Mouse (Mus musculus) midbrain, embryonic 16.5 days (tissue): Measurements from ENCODE around the gene Rd3l. TPM values are rescaled to one million over a fixed set of nuclear protein-coding genes. Genes with fewer than 3 reads are reported as not detected.
"Not testable (repeated sequence)": the region's sequence is repeated elsewhere in the genome, so short reads cannot be mapped to it uniquely, and the experiment has no call there.

Experiments used
- ATAC-seq: fragments of 200-750 bp; cut with Nextera tagmentation; 2 replicates; pipeline ENCODE4 v1.8.0; 2017; ENCODE audit warnings: moderate TSS enrichment
- H3K27ac ChIP-seq: fragments of 300-500 bp; sonication (generic); 2 replicates; pipeline ENCODE4 v1.5.1; 2014; ENCODE audit warnings: mild to moderate bottlenecking, low read length, mixed read lengths
- H3K27me3 ChIP-seq: fragments of 300-500 bp; sonication (generic); 2 replicates; pipeline ENCODE4 v1.6.1; 2014; ENCODE audit warnings: low read depth, low read length, mixed read lengths; ENCODE audit not compliant: control insufficient read depth, insufficient read depth
- H3K36me3 ChIP-seq: fragments of 300-500 bp; sonication (generic); 2 replicates; pipeline ENCODE4 v1.6.1; 2014; ENCODE audit warnings: mild to moderate bottlenecking, low read length, moderate library complexity, mixed read lengths; ENCODE audit not compliant: control insufficient read depth, insufficient read depth
- H3K4me1 ChIP-seq: fragments of 300-500 bp; sonication (generic); 2 replicates; pipeline ENCODE4 v1.6.1; 2014; ENCODE audit warnings: mild to moderate bottlenecking, low read length, mixed read lengths; ENCODE audit not compliant: control insufficient read depth, insufficient read depth
- H3K4me2 ChIP-seq: fragments of 300-500 bp; sonication (generic); 2 replicates; pipeline ENCODE4 v1.6.1; 2014; ENCODE audit warnings: mild to moderate bottlenecking, low read length, mixed read lengths
- H3K4me3 ChIP-seq: fragments of 300-500 bp; sonication (generic); 2 replicates; pipeline ENCODE4 v1.5.1; 2014; ENCODE audit warnings: low read depth, mild to moderate bottlenecking, low read length, moderate library complexity, mixed read lengths
- H3K9ac ChIP-seq: fragments of 300-500 bp; sonication (generic); 2 replicates; pipeline ENCODE4 v1.6.1; 2014; ENCODE audit warnings: low read depth, low read length, mixed read lengths
- H3K9me3 ChIP-seq: fragments of 300-500 bp; sonication (generic); replicated peaks from 2 replicates; pipeline ENCODE4 v1.6.1; 2014; ENCODE audit warnings: mild to moderate bottlenecking, low read length, mixed read lengths; ENCODE audit not compliant: control insufficient read depth, poor library complexity, severe bottlenecking
- WGBS: fragments of 180-500 bp; shearing (Covaris S2); extraction: QIAGEN DNeasy Blood & Tissue Kit; methylation state at CpG from one replicate; pipeline ENCODE4 v1.1.7; 2014; 5-methylcytosine and 5-hydroxymethylcytosine counted together
- polyA plus RNA-seq: library from polyadenylated mRNA; unstranded; fragments of >200 nt; fragmentation: Nextera tagmentation; extraction: Ambion mirVana; gene quantifications from 2 replicates; pipeline ENCODE4 v1.2.1, GENCODE M21; 2015

Rd3l gene
- polyA plus RNA-seq, 1 experiment from 2014 or later: not detected

GRCm38 (mm10) chr12:111951701-111952100 is 29.4 kb downstream of the Rd3l start:
- no peak overlapping the region for H3K27ac ChIP-seq
- 62% methylated on average over 5 of the region's 5 CpGs for WGBS
- no peak for ATAC-seq
- no peaks in the 10 kb centered on the region for H3K36me3 ChIP-seq
- H3K4me1 ChIP-seq: no peaks in the 10 kb centered on the region
- no peaks in the 10 kb centered on the region for H3K27me3 ChIP-seq
- H3K9ac ChIP-seq: no peak overlapping the region
- H3K4me2 ChIP-seq: no peak overlapping the region
- H3K9me3 ChIP-seq: no peaks in the 10 kb centered on the region
- no peak overlapping the region for H3K4me3 ChIP-seq

GRCm38 (mm10) chr12:111950486-111950885 is 30.6 kb downstream of the Rd3l start:
- no peak for ATAC-seq
- Histone ChIP-seq H3K9me3 (no peaks in the 10 kb centered on the region), H3K27ac (no peak overlapping the region), H3K4me1 (no peaks in the 10 kb centered on the region), H3K36me3 (no peaks in the 10 kb centered on the region), H3K4me2 (no peak overlapping the region), H3K27me3 (no peaks in the 10 kb centered on the region), H3K9ac (no peak overlapping the region), H3K4me3 (no peak overlapping the region)
- WGBS: 73% methylated on average over 5 of the region's 5 CpGs

GRCm38 (mm10) chr12:111946716-111947115 is 34.4 kb downstream of the Rd3l start:
- Histone ChIP-seq H3K4me1 (no peaks in the 10 kb centered on the region), H3K4me2 (no peak overlapping the region), H3K36me3 (no peaks in the 10 kb centered on the region), H3K27me3 (no peaks in the 10 kb centered on the region), H3K4me3 (no peak overlapping the region), H3K9ac (no peak overlapping the region), H3K9me3 (no peaks in the 10 kb centered on the region), H3K27ac (no peak overlapping the region)
- no peak for ATAC-seq
- 58% methylated on average over 2 of the region's 2 CpGs for WGBS

- WGBS: 59% methylated on average over 7 of the region's 15 CpGs
- 0 out of 2 replicates have a peak, but pooled peaks have one; percentile 28 for ATAC-seq
- H3K9me3 ChIP-seq, H3K36me3 ChIP-seq, H3K4me1 ChIP-seq, H3K27me3 ChIP-seq, H3K4me3 ChIP-seq, H3K9ac ChIP-seq, H3K27ac ChIP-seq, H3K4me2 ChIP-seq: not testable (repeated sequence)
Observed at GRCm38 (mm10) chr12:111945765-111946655, 35.1 kb downstream of the Rd3l start.

- Histone ChIP-seq H3K4me1 (no peaks in the 10 kb centered on the region), H3K27ac (no peak overlapping the region), H3K36me3 (no peaks in the 10 kb centered on the region), H3K4me2 (no peak overlapping the region), H3K4me3 (no peak overlapping the region), H3K27me3 (no peaks in the 10 kb centered on the region), H3K9ac (no peak overlapping the region), H3K9me3 (no peaks in the 10 kb centered on the region)
- 78% methylated on average over 8 of the region's 8 CpGs for WGBS
- no peak for ATAC-seq
Observed at GRCm38 (mm10) chr12:111945115-111945514, 36.0 kb downstream of the Rd3l start.

GRCm38 (mm10) chr12:111944065-111944987 is 36.8 kb downstream of the Rd3l start:
- not testable (repeated sequence) for H3K4me2 ChIP-seq, H3K36me3 ChIP-seq, H3K9ac ChIP-seq, H3K27ac ChIP-seq, H3K4me1 ChIP-seq, H3K9me3 ChIP-seq, H3K27me3 ChIP-seq, H3K4me3 ChIP-seq
- WGBS: 69% methylated on average over 11 of the region's 20 CpGs
- 0 out of 2 replicates have a peak, but pooled peaks have one; percentile 25 for ATAC-seq

GRCm38 (mm10) chr12:111943421-111944064 is 37.6 kb downstream of the Rd3l start:
- Histone ChIP-seq H3K4me1 (no peaks in the 10 kb centered on the region), H3K9ac (no peak overlapping the region), H3K27me3 (no peaks in the 10 kb centered on the region), H3K27ac (no peak overlapping the region), H3K4me3 (no peak overlapping the region), H3K9me3 (no peaks in the 10 kb centered on the region), H3K4me2 (no peak overlapping the region), H3K36me3 (no peaks in the 10 kb centered on the region)
- whole genome bisulfite sequencing: 56% methylated on average over 10 of the region's 10 CpGs
- no peak for ATAC-seq

- no peaks in the 10 kb centered on the region for H3K27me3 ChIP-seq
- no peak overlapping the region for H3K4me2 ChIP-seq
- no peaks in the 10 kb centered on the region for H3K36me3 ChIP-seq
- no peak for ATAC-seq
- no peaks in the 10 kb centered on the region for H3K9me3 ChIP-seq
- no peak overlapping the region for H3K4me3 ChIP-seq
- WGBS: 88% methylated on average over 1 of the region's 1 CpGs
- peaks cover 4% of the 10 kb centered on the region; the same call in 1 of the 2 replicates for H3K4me1 ChIP-seq
- H3K27ac ChIP-seq: no peak overlapping the region
- H3K9ac ChIP-seq: no peak overlapping the region
Observed at GRCm38 (mm10) chr12:111938623-111939177, 42.4 kb downstream of the Rd3l start.
